Mouse (Mus musculus) adrenal gland, postnatal 14 days (tissue): Measurements from ENCODE around the gene Ptges2. TPM values are rescaled to one million over a fixed set of nuclear protein-coding genes. Genes with fewer than 3 reads are reported as not detected.

Experiments
- DNase-seq: peaks from one replicate; pipeline ENCODE4 v3.0.0; 2021; ENCODE audit warnings: mixed read lengths
- total RNA-seq: library from RNA; stranded (reverse); gene quantifications from 2 replicates; pipeline ENCODE4 v1.2.3, GENCODE M21; 2021

The Ptges2 gene
- total RNA-seq, 1 experiment from 2014 or later: 75.8 TPM

DNA sequence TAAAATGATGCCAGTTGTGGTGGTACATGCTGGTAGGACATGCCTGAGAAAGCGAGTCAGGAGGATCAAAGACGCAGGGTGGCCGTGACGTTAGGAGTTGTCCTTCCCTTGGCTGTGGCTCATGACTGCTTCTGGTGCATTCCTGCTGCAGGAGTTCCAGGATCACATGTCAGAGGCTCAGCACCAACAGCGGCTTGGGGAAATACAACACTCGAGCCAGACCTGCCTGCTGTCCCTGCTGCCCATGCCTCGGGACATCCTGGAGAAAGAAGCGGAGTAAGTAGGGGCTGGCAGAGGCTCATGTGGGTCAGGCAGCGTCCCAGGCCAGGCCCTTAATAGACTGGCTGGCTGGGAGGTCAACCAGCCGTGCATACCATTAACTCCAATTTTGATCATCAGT is 21.5 kb upstream of the Ptges2 start:
- no peak for DNase-seq

DNA sequence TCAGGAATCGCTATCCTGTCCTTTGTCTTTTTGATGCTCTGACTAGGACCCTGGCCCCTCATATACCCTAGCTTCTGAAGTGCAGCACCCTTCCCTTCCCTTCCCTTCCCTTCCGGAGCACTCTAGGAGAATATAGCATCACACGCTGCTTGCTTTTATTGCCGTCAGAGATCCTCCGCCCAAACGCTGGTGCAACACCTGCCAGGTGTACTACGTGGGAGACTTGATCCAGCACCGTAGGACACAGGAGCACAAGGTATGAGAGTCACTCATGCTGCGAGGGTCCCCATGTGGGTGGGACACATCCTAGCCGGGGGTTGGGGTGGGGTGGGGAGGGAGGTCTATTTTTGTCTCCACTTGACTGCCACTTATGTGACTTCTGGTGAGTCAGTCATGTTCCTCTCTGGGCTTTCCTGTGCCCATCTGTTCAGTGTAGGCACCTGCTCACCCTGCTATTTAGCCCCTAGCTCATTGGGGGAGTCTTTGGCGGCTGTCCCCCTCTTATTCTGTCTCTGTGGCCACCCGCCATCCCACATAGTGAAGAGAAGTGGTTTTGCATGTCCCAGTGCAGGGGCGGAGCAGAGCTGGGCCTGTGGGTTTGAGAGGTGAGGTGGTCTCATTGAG is 20.3 kb upstream of the Ptges2 start:
- no peak for DNase-seq

DNA sequence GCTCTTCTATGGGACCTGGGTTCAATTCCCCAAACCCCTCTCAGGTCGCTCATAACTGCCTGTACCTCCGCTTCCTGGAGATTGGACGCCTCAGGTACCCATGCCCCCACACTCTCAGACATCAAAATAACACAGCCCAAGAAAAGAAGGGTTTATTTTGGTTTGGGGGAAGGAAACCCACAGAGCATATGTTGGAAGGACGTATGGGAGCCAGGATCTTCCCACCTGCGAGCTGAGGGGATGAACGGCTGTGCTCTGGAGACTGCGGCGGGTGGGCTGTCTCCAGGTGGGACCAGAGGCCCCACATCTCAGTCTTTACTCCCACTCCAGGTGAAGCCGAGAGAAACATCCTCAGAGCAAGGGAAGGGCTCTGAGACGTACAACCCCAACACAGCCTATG is 18.7 kb upstream of the Ptges2 start:
- no peak for DNase-seq

GRCm38 (mm10) chr2:32380001-32380500 is 15.6 kb upstream of the Ptges2 start:
- peak; percentile 86 for DNase-seq

- DNase-seq: no peak
Measured at GRCm38 (mm10) chr2:32381141-32381774, 14.4 kb upstream of the Ptges2 start.

GRCm38 (mm10) chr2:32381775-32382223 is 13.9 kb upstream of the Ptges2 start, which contains the start of gene 1110008P14Rik:
Gene 1110008P14Rik (minus strand): TSS chr2:32381938.
- DNase-seq: peak; percentile 99

DNA sequence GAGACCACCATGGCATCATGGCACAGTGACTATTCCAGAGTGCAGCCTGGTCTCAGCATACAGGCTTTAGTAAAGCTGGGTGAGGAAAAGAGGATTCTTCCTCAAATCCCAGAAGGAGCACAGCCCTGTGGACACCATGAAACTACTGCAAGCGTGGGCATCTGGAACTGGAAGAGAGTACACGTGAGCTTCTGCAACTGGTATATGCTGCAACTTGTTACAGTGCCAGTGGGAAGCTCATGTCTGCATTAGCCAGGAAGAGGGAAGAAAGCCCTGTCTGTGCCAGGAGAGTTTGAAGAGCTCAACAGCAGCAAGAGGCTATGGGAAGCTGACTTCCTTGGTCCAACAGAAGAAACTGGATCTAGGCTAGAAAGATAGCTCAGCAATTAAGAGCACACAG is 13.0 kb upstream of the Ptges2 start:
- no peak for DNase-seq

DNA sequence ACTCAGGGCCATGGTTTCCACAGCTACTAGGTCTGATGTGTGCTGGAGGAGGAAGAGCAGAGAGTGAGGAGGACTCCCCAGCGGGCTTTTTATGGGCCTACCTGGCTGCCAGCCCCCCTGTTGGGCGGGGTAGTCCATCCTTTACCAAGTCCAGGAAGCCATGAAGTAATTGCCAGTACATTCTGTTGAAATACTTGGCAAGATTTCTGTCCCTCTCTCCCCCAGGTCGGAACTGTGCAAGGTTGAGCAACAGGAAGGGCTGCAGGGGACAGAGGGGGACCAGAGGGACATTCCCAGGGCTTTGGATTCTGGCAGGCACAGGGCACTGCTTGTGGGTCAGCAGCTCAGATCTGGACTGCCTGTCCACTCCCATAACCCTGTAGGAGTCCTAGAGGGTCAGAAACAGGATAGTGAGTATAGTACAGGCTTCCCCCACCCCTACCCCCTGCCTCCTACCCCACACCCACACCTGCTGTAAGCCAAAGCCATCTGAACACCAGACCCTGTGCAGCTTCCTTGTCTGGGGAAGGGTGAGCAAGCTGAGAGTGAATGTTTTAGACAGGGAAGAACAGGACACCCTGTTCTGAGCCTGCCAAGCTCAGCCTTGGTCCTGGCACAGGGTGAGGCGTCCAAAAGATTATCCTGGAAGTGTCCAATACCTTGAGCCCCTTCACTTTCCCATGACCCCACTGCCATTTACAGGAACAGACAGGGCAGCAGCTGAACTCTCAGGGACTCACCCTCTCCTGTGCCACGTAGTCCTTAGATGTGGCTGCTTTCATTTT is 7.8 kb upstream of the Ptges2 start, which contains the start of gene Lcn2:
Gene Lcn2 (minus strand): TSS at position 547 of the 785 bp plus-strand sequence.
- DNase-seq: peak; percentile 60

GRCm38 (mm10) chr2:32389157-32389556 is 6.5 kb upstream of the Ptges2 start:
- no peak for DNase-seq

DNA sequence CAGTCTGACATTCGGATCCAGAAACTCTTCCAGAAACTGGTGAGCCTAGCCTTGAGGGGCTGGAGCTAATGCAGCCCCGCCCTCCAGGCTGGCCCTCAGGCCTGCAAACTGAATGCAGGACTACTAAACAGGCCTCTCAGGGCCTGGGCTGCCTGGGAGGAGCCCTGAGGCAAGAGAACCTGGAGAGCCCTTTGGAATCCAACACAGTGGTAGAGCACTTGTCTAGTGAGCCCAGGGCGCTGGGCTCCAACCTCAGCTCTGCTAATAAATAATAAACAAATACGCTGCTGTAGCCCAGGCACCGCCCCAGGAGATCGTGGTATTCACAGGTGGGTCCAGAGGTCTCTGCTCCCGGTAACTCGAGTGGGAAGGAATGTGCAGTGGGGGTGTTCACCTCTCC is 4.8 kb upstream of the Ptges2 start:
- no peak for DNase-seq

DNA sequence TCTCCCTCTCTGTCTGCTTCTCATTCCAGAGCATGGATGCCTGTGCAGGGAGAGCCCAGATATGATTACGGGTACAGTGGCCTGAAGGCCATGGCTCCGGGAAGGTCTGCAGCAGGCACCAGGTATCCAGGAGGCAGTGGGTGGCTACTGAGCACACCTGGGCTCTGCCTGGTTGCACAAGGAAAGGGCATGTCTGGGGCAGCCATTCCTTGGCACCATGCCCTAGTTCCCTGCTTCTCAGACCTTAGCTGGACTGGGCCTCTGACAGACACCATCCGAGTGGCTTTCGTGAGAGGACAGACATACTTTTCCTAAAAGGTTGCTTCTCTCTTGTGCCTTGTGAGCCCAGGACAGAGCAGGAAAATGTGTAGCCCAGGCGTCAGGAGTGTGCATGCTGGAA is 3.6 kb upstream of the Ptges2 start:
- DNase-seq: peak; percentile 47

- DNase-seq: peak; percentile 61
Measured at GRCm38 (mm10) chr2:32394973-32395372, 723 bp upstream of the Ptges2 start.

DNA sequence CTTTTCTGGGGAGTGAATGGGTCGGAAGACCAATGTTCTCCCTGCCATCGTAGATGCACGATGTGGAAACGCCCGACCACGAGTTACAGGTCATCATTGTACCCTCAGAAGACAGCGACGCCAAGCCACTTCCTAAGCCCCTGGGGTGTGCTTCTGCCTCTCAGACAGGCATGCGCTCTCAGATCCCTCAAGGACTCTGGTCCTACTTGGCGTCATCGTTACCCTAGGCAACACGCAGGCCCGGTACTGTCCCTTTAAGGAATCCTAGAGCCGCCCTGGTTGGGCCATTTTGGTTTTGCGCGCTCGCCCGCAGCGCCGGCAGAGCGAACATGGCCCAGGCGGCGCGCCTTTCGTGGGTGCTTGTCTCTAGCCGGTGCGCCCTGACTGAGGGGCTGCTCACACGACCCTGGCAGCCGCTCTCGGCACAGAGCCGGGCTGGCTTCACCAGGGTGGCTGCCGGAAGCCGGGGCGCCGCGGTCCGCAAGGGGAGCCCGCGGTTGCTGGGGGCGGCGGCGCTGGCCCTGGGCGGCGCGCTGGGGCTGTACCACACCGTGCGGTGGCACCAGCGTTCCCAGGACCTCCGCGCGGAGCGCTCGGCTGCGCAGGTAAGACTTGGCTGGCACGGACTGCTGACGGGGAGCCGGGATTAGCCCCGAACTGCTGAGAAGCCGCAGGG is 388 bp downstream of the Ptges2 start:
- peak; percentile 94 for DNase-seq

GRCm38 (mm10) chr2:32396695-32397094 is 999 bp downstream of the Ptges2 start:
- DNase-seq: no peak

DNA sequence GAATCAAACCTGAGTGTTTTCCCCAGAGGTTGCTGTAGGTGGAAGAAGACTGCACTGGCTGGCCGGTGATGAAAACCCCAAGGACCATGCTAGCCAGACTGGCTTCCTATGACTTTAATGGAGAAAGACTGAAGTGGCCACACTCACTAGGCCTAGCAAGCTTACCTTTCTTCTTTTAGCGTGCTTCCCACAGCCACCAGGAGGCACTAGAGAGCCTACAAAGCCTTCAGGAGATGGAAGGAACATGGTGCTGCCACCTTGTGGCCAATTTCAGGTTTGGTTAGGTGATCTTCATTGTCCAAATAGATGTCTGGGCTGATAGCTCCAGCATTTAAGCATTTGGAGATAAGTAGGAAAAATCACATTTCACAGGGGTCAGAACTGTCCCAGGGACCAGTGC is 9.0 kb downstream of the Ptges2 start:
- DNase-seq: peak; percentile 96

GRCm38 (mm10) chr2:32407144-32407824 is 11.6 kb downstream of the Ptges2 start:
- no peak for DNase-seq

DNA sequence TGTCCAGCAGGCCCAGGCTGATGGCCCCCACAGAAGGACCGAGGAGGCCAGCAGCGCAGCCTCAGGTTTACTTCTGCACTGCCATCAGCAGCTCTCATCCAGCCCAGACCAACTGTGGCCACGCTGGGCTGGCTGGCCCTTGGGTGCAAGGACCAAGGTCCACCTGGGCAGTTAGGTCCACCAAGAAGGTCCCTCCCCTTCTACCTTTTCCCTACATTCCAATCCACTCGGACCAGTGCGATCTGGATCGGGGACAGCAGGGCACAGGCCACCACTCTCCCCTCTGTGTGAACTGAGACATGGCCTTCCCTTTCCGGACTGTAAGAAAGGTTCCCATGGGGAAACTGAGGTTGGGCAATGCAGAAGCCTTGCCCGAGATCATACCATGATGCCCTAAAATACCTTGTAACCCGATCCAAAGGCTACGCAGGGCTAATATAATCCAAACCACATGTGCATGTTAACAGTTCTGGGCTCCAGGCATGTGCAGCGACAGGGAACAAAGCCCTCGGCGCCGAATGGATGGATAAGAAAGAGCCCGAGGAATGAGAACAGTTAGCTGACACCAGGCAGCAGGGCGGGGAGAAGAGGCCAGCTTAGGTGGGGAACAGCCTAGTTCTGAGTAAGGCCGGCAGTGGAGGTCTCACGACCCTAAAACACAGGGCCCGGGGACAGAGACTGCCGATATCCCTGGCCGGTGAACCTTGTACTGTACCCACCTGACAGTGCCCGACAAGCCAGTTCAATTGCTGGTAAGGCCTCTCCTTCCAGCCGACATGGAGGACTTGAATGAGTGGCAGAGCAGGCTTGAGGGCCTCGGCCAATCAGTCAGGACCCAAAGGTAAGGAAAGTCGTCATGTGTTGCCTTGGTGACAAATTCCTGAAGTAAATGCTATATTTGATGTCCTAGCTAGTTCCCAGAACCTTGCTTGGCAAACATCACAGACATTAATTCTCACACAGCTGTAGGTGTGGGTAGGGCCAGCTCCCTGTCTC is 13.0 kb downstream of the Ptges2 start:
- peak; percentile 49 for DNase-seq

GRCm38 (mm10) chr2:32411407-32411806 is 15.7 kb downstream of the Ptges2 start:
- DNase-seq: no peak

DNA sequence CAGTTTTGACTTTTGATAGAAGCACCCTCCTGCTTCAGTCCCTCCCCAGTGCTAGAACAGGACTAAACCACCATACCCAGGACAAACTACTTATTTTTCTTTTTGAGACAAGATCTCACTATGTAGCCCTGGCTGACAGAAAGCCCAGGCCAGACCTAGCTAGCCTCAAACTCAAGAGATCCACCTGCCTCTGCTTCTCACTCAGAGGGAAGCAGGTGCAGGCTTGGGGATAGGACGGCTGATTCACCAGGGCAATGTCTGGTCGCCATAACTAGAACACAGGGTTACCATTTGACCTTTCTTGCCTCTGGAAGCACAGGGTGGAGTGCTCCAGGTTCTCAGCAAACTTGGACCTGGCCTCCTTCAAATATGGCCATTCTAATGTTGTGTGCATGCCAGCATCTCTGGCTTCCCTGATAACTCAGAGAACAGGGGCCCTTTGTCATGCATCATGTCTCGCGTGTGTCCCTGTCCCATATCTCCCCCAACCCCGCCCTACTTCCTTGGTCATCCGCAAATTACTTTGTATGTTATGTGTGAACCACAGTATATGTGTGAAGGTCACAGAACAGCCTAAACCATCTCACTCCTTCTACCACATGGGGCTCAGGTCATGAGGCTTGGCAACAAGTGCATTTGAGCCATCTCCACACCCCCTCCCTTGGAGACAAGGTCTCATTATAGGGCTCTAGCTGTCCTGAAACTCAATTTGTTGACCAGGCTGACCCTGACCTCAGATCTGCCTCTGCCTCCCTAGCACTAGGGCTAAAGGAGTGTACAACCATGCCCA is 17.2 kb downstream of the Ptges2 start:
- no peak for DNase-seq

- DNase-seq: peak; percentile 54
Measured at GRCm38 (mm10) chr2:32413936-32414335, 18.2 kb downstream of the Ptges2 start.
